Mouse (Mus musculus) olfactory bulb, adult 2 months (tissue): ENCODE measurements at regions not wholly inside any gene's neighbourhood (a gene's known extent, or its start where the extent isn't known, plus 50 kb on each side); places are given as distances from the start of the nearest gene placed in this dataset.

Experiments used
- CTCF ChIP-seq: fragments of 200-500 bp; IDR thresholded peaks from 2 replicates; pipeline ENCODE4 v1.5.1; 2012; ENCODE audit warnings: low read depth, mild to moderate bottlenecking, low read length, moderate library complexity; ENCODE audit not compliant: insufficient read depth
- POLR2A ChIP-seq: fragments of 200-500 bp; IDR thresholded peaks from 2 replicates; pipeline ENCODE4 v1.6.1; 2012; ENCODE audit warnings: mild to moderate bottlenecking, low read depth, low read length, moderate library complexity; ENCODE audit not compliant: insufficient read depth

GRCm38 (mm10) chr13:48734985-48735384 is 72.2 kb downstream of the Barx1 start:
- TF ChIP-seq CTCF (no peak), POLR2A (no peak)
